In the genomic region with DNA sequence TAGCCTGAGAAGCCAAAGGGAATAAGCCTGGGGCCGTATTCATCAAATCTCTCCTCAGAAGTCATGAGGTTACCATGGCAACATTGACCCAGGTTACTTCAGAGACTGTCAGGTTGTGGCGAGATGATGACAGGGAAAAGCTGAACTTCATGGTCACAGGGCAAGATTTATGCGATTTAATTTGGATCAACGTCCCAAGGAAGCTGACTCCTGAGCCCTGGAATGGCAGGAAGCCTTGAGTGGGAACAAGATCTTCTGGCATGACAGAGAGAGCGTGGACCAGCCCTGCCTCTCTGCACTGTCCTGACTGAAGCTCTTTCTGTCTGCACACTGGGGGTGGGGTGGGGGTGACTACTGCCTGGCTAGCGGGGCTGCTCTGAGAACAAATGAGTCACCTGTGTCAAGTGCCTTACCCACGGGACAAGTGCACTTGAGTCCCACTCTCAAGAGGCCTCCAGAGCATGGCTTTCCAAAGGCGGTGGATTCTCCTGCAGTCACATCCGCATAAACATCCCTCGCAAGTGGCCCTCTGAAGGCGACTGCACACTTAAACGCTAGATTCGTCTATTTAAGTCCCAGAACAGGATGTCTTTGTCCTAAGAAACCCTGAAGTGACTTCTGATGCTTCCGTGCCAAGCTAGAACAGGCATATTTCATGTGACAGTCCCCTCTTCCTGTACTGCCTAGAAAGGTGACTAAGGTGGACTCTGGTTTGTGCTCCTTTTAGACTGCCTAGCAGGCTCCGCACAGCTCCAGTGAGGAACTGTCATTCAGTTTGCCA, we compare ENCODE assay signal across 11 mouse cellular contexts. TPM values are rescaled to one million over a fixed set of nuclear protein-coding genes. Genes with fewer than 3 reads are reported as not detected.
A peak's percentile ranks its signal among the peaks of the same experiment; 100 is the strongest.
DNase-seq lines count a peak whose midpoint lies in the region; ATAC-seq lines count a peak whose summit lies in the region.
"Had no signal": no experiment of that assay in that cellular context is flagged by ENCODE, and none has a peak within 500 bp of the region (broad histone marks: within the 10 kb centered on the region; RNA-seq: fewer than 3 reads in every experiment).

No protein-coding gene starts in this region.

- no peak overlapping the region for H3K27ac ChIP-seq in embryonic facial prominence, embryonic 11.5 days (replicated peaks; ENCODE audit: low read depth, low read length)
- H3K27ac ChIP-seq in embryonic facial prominence, embryonic 10.5 days (replicated peaks), result no peak overlapping the region
- H3K27ac ChIP-seq: stomach, embryonic 15.5 days had no signal

- H3K4me1 ChIP-seq in embryonic facial prominence, embryonic 11.5 days (ENCODE audit: control insufficient read depth, insufficient read depth, low read length), result no peaks in the 10 kb centered on the region
- peaks cover 46% of the 10 kb centered on the region for H3K4me1 ChIP-seq in embryonic facial prominence, embryonic 10.5 days
- H3K4me1 ChIP-seq: stomach, embryonic 15.5 days had no signal

- H3K27me3 ChIP-seq in embryonic facial prominence, embryonic 11.5 days (ENCODE audit: control insufficient read depth, insufficient read depth, low read length), result no peaks in the 10 kb centered on the region
- H3K27me3 ChIP-seq in embryonic facial prominence, embryonic 10.5 days (replicated peaks; ENCODE audit: low read depth, poor library complexity, severe bottlenecking), result no peaks in the 10 kb centered on the region
- H3K27me3 ChIP-seq: stomach, embryonic 15.5 days had no signal

- H3K9ac ChIP-seq in embryonic facial prominence, embryonic 11.5 days (replicated peaks; ENCODE audit: low read length), result no peak overlapping the region
- H3K9ac ChIP-seq: stomach, embryonic 15.5 days had no signal

- H3K9me3 ChIP-seq in embryonic facial prominence, embryonic 11.5 days (replicated peaks; ENCODE audit: control insufficient read depth, low read length), result no peaks in the 10 kb centered on the region
- H3K9me3 ChIP-seq in embryonic facial prominence, embryonic 10.5 days, result no peaks in the 10 kb centered on the region
- H3K9me3 ChIP-seq: stomach, embryonic 15.5 days had no signal

- no peak overlapping the region for H3K4me3 ChIP-seq in embryonic facial prominence, embryonic 11.5 days (ENCODE audit: low read depth, low read length)
- no peak overlapping the region for H3K4me3 ChIP-seq in embryonic facial prominence, embryonic 10.5 days
- H3K4me3 ChIP-seq: stomach, embryonic 15.5 days had no signal

- ATAC-seq in embryonic facial prominence, embryonic 11.5 days (replicated peaks; ENCODE audit: insufficient number of reproducible peaks, low FRiP score, low TSS enrichment, low read depth), result 0 out of 2 replicates have a peak, but pooled peaks have one; percentile 19
- ATAC-seq in erythroid progenitor cell, adult 5-6 weeks (replicated peaks; ENCODE audit: low FRiP score, poor library complexity, severe bottlenecking), result no peak

- WGBS in embryonic facial prominence, embryonic 11.5 days, result 61% methylated on average over 15 of the region's 15 CpGs
- 66% methylated on average over 15 of the region's 15 CpGs for WGBS in embryonic facial prominence, embryonic 10.5 days

- no peaks in the 10 kb centered on the region for H3K36me3 ChIP-seq in embryonic facial prominence, embryonic 11.5 days (replicated peaks; ENCODE audit: control insufficient read depth, insufficient read depth, low read depth, low read length)
- no peaks in the 10 kb centered on the region for H3K36me3 ChIP-seq in embryonic facial prominence, embryonic 10.5 days (replicated peaks)
- H3K36me3 ChIP-seq: stomach, embryonic 15.5 days had no signal

- no peak for DNase-seq in embryonic facial prominence, embryonic 11.5 days (ENCODE audit: low spot score)
- DNase-seq in embryonic facial prominence, embryonic 10.5 days (ENCODE audit: low spot score), result no peak
- DNase-seq in embryo, embryonic 11 days, result peak; percentile 35
- DNase-seq in kidney, adult 18-20 months, result peak; percentile 58
- peak; percentile 78 to 91 for DNase-seq in lung, postnatal 4 days
- DNase-seq in frontal cortex, postnatal 14 days (ENCODE audit: low spot score in 2 of 2), result no peak
- no peak for DNase-seq in spleen, postnatal 14 days (ENCODE audit: low spot score in 2 of 2)

- H3K4me2 ChIP-seq in embryonic facial prominence, embryonic 11.5 days (ENCODE audit: low read depth, low read length), result no peak overlapping the region
- H3K4me2 ChIP-seq: stomach, embryonic 15.5 days had no signal

RNA-seq across cellular contexts. Expression of a gene that starts 26.7 kb away (rescaled TPM):
- polyA plus RNA-seq in embryonic facial prominence, embryonic 11.5 days (2014; fragmentation: Nextera tagmentation; extraction: Ambion mirVana), result not detected in 2 replicates
- polyA plus RNA-seq in embryonic facial prominence, embryonic 10.5 days (2016; fragmentation: Nextera tagmentation; extraction: Ambion mirVana), result not detected in 2 replicates
- not detected in 2 replicates for total RNA-seq in erythroid progenitor cell, adult 5-6 weeks (2015; ENCODE audit: low replicate concordance)
- total RNA-seq in erythroid progenitor cell, adult 5-6 weeks (2017; ENCODE audit: low replicate concordance), result not detected in 2 replicates
- total RNA-seq: gastrocnemius, postnatal 4 days had no signal
- polyA plus RNA-seq: liver, embryonic 16.5 days; stomach, embryonic 15.5 days had no signal

RNA-seq across cellular contexts. Expression of a gene that starts 27.6 kb away (rescaled TPM):
- 52.8 TPM in 2 replicates for polyA plus RNA-seq in embryonic facial prominence, embryonic 11.5 days (2014; fragmentation: Nextera tagmentation; extraction: Ambion mirVana)
- polyA plus RNA-seq in embryonic facial prominence, embryonic 10.5 days (2016; fragmentation: Nextera tagmentation; extraction: Ambion mirVana), result 30.3 and 48.2 TPM in 2 replicates
- 138 and 211 TPM in 2 replicates for total RNA-seq in erythroid progenitor cell, adult 5-6 weeks (2015; ENCODE audit: low replicate concordance)
- total RNA-seq in erythroid progenitor cell, adult 5-6 weeks (2017; ENCODE audit: low replicate concordance), result 175 and 244 TPM in 2 replicates

Comparison
In these comparisons a context has a peak if more than half of its experiments do, and no peak if none do; other contexts are left out.
1. DNase-seq: peak in embryo, embryonic 11 days (single experiment), kidney, adult 18-20 months (single experiment) and lung, postnatal 4 days (2 of 2); none in embryonic facial prominence, embryonic 11.5 days (single experiment), embryonic facial prominence, embryonic 10.5 days (single experiment), frontal cortex, postnatal 14 days (0 of 2) and spleen, postnatal 14 days (0 of 2).